Mouse (Mus musculus) hindbrain, embryonic 14.5 days (tissue): ENCODE results near the gene Poll. TPM values are rescaled to one million over a fixed set of nuclear protein-coding genes. Genes with fewer than 3 reads are reported as not detected.

Experiments used
- ATAC-seq: fragments of 200-750 bp; cut with Nextera tagmentation; 2 replicates; pipeline ENCODE4 v1.8.0; 2017; ENCODE audit warnings: moderate number of reproducible peaks, mild to moderate bottlenecking, moderate TSS enrichment, moderate library complexity; ENCODE audit not compliant: low FRiP score
- DNase-seq: peaks from one replicate; pipeline ENCODE4 v3.0.0-alpha.2; 2015; ENCODE audit warnings: low spot score
- H3K27ac ChIP-seq: fragments of 300-500 bp; sonication (generic); 2 replicates; pipeline ENCODE4 v1.5.1; 2014; ENCODE audit warnings: mild to moderate bottlenecking, moderate library complexity
- H3K27me3 ChIP-seq: fragments of 300-500 bp; sonication (generic); 2 replicates; pipeline ENCODE4 v1.6.1; 2014; ENCODE audit warnings: mild to moderate bottlenecking, low read length, mixed read lengths; ENCODE audit not compliant: control insufficient read depth, insufficient read depth
- H3K36me3 ChIP-seq: fragments of 300-500 bp; sonication (generic); replicated peaks from 2 replicates; pipeline ENCODE4 v1.6.1; 2014; ENCODE audit not compliant: control insufficient read depth, insufficient read depth
- H3K4me1 ChIP-seq: fragments of 300-500 bp; sonication (generic); replicated peaks from 2 replicates; pipeline ENCODE4 v1.6.1; 2014; ENCODE audit warnings: antibody characterized with exemption, low read length, mixed read lengths; ENCODE audit not compliant: control insufficient read depth, insufficient read depth
- H3K4me2 ChIP-seq: fragments of 300-500 bp; sonication (generic); replicated peaks from 2 replicates; pipeline ENCODE4 v1.6.1; 2014; ENCODE audit warnings: mild to moderate bottlenecking, moderate library complexity
- H3K4me3 ChIP-seq: fragments of 300-500 bp; sonication (generic); replicated peaks from 2 replicates; pipeline ENCODE4 v1.5.1; 2014; ENCODE audit warnings: mild to moderate bottlenecking, low read length
- H3K9ac ChIP-seq: fragments of 300-500 bp; sonication (generic); 2 replicates; pipeline ENCODE4 v1.6.1; 2014
- H3K9me3 ChIP-seq: fragments of 300-500 bp; sonication (generic); 2 replicates; pipeline ENCODE4 v1.6.1; 2016; ENCODE audit warnings: low read length; ENCODE audit not compliant: control insufficient read depth
- WGBS: fragments of 180-500 bp; shearing (Covaris S2); extraction: QIAGEN DNeasy Blood & Tissue Kit; methylation state at CpG from one replicate; pipeline ENCODE4 v1.1.7; 2014; 5-methylcytosine and 5-hydroxymethylcytosine counted together
- polyA plus RNA-seq: library from polyadenylated mRNA; unstranded; fragments of >200 nt; fragmentation: Nextera tagmentation; extraction: Ambion mirVana; gene quantifications from 2 replicates; pipeline ENCODE4 v1.2.1, GENCODE M21; 2014

Poll gene
- polyA plus RNA-seq, 1 experiment from 2014 or later: 12.3 TPM

GRCm38 (mm10) chr19:45531554-45531953 is 28.8 kb downstream of the Poll start:
- H3K27ac ChIP-seq: no peak overlapping the region
- no peaks in the 10 kb centered on the region for H3K9me3 ChIP-seq
- no peak overlapping the region for H3K4me3 ChIP-seq
- 71% methylated on average over 6 of the region's 6 CpGs for WGBS
- no peak overlapping the region for H3K9ac ChIP-seq
- H3K27me3 ChIP-seq: no peaks in the 10 kb centered on the region
- no peak overlapping the region for H3K4me2 ChIP-seq
- no peak for DNase-seq
- peaks cover 7% of the 10 kb centered on the region; the same call in 1 of the 2 replicates for H3K4me1 ChIP-seq
- ATAC-seq: no peak
- peaks cover 44% of the 10 kb centered on the region for H3K36me3 ChIP-seq

- Histone ChIP-seq H3K36me3 (peaks cover 45% of the 10 kb centered on the region), H3K4me3 (no peak overlapping the region), H3K9ac (no peak overlapping the region), H3K9me3 (no peaks in the 10 kb centered on the region), H3K27ac (no peak overlapping the region), H3K4me1 (peaks cover 4% of the 10 kb centered on the region; the same call in 1 of the 2 replicates), H3K27me3 (no peaks in the 10 kb centered on the region), H3K4me2 (no peak overlapping the region)
- 85% methylated on average over 15 of the region's 15 CpGs for WGBS
- ATAC-seq: no peak
- no peak for DNase-seq
Observed at GRCm38 (mm10) chr19:45530200-45530995, 29.9 kb downstream of the Poll start.

- no peaks in the 10 kb centered on the region for H3K9me3 ChIP-seq
- WGBS: 82% methylated on average over 5 of the region's 5 CpGs
- H3K4me3 ChIP-seq: no peak overlapping the region
- H3K36me3 ChIP-seq: peaks cover 45% of the 10 kb centered on the region
- H3K27me3 ChIP-seq: no peaks in the 10 kb centered on the region
- no peak overlapping the region for H3K9ac ChIP-seq
- H3K4me2 ChIP-seq: no peak overlapping the region
- H3K4me1 ChIP-seq: no peaks in the 10 kb centered on the region
- ATAC-seq: no peak
- DNase-seq: no peak
- H3K27ac ChIP-seq: no peak overlapping the region
Observed at GRCm38 (mm10) chr19:45529294-45529693, 31.0 kb downstream of the Poll start.

GRCm38 (mm10) chr19:45527931-45528534 is 32.3 kb downstream of the Poll start:
- ATAC-seq (no peak), DNase-seq (no peak)
- no peaks in the 10 kb centered on the region for H3K9me3 ChIP-seq
- H3K4me2 ChIP-seq: no peak overlapping the region
- H3K9ac ChIP-seq: no peak overlapping the region
- H3K27ac ChIP-seq: no peak overlapping the region
- 95% methylated on average over 10 of the region's 10 CpGs for WGBS
- H3K4me3 ChIP-seq: no peak overlapping the region
- H3K27me3 ChIP-seq: no peaks in the 10 kb centered on the region
- peaks cover 55% of the 10 kb centered on the region for H3K36me3 ChIP-seq
- H3K4me1 ChIP-seq: no peaks in the 10 kb centered on the region

- no peak overlapping the region for H3K9ac ChIP-seq
- no peaks in the 10 kb centered on the region for H3K9me3 ChIP-seq
- H3K27me3 ChIP-seq: no peaks in the 10 kb centered on the region
- no peaks in the 10 kb centered on the region for H3K4me1 ChIP-seq
- no peak overlapping the region for H3K4me3 ChIP-seq
- H3K36me3 ChIP-seq: peaks cover 61% of the 10 kb centered on the region
- ATAC-seq (no peak), DNase-seq (no peak)
- no peak overlapping the region for H3K27ac ChIP-seq
- 96% methylated on average over 7 of the region's 7 CpGs for WGBS
- no peak overlapping the region for H3K4me2 ChIP-seq
Observed at GRCm38 (mm10) chr19:45527382-45527781, 32.9 kb downstream of the Poll start.

GRCm38 (mm10) chr19:45516264-45516663 is 44.1 kb downstream of the Poll start:
- Histone ChIP-seq H3K9ac (no peak overlapping the region), H3K27ac (no peak overlapping the region), H3K36me3 (peaks cover 80% of the 10 kb centered on the region), H3K4me2 (no peak overlapping the region), H3K4me1 (0 out of 2 replicates have a peak, but pooled peaks cover 4% of the 10 kb centered on the region), H3K4me3 (no peak overlapping the region), H3K9me3 (no peaks in the 10 kb centered on the region), H3K27me3 (no peaks in the 10 kb centered on the region)
- 96% methylated on average over 12 of the region's 12 CpGs for WGBS
- ATAC-seq (no peak), DNase-seq (no peak)

GRCm38 (mm10) chr19:45515341-45515740 is 45.0 kb downstream of the Poll start:
- 86% methylated on average over 2 of the region's 2 CpGs for WGBS
- ATAC-seq (no peak), DNase-seq (no peak)
- Histone ChIP-seq H3K27ac (no peak overlapping the region), H3K4me2 (no peak overlapping the region), H3K36me3 (peaks cover 71% of the 10 kb centered on the region), H3K27me3 (no peaks in the 10 kb centered on the region), H3K4me3 (no peak overlapping the region), H3K4me1 (0 out of 2 replicates have a peak, but pooled peaks cover 10% of the 10 kb centered on the region), H3K9ac (no peak overlapping the region), H3K9me3 (no peaks in the 10 kb centered on the region)

GRCm38 (mm10) chr19:45511406-45511805 is 48.9 kb downstream of the Poll start:
- Histone ChIP-seq H3K36me3 (peaks cover 43% of the 10 kb centered on the region), H3K27ac (no peak overlapping the region), H3K9ac (no peak overlapping the region), H3K4me2 (no peak overlapping the region), H3K9me3 (no peaks in the 10 kb centered on the region), H3K4me1 (0 out of 2 replicates have a peak, but pooled peaks cover 10% of the 10 kb centered on the region), H3K4me3 (no peak overlapping the region), H3K27me3 (no peaks in the 10 kb centered on the region)
- 60% methylated on average over 4 of the region's 4 CpGs for WGBS
- ATAC-seq (no peak), DNase-seq (no peak)

- H3K27ac ChIP-seq: no peak overlapping the region
- no peak for DNase-seq
- H3K36me3 ChIP-seq: peaks cover 36% of the 10 kb centered on the region
- H3K27me3 ChIP-seq: no peaks in the 10 kb centered on the region
- ATAC-seq: no peak
- H3K9me3 ChIP-seq: no peaks in the 10 kb centered on the region
- H3K4me3 ChIP-seq: no peak overlapping the region
- no peak overlapping the region for H3K4me2 ChIP-seq
- H3K4me1 ChIP-seq: 0 out of 2 replicates have a peak, but pooled peaks cover 10% of the 10 kb centered on the region
- WGBS: 84% methylated on average over 3 of the region's 3 CpGs
- H3K9ac ChIP-seq: no peak overlapping the region
Observed at GRCm38 (mm10) chr19:45510680-45511079, 49.7 kb downstream of the Poll start.
